Mouse (Mus musculus) C2C12 (cell line): Measurements from ENCODE around the gene Gm49369. TPM values are rescaled to one million over a fixed set of nuclear protein-coding genes. Genes with fewer than 3 reads are reported as not detected.
"Not testable (repeated sequence)": the region's sequence is repeated elsewhere in the genome, so short reads cannot be mapped to it uniquely, and the experiment has no call there.

Experiments
- H3K27me3 ChIP-seq: one replicate; pipeline ENCODE4 v1.6.1; 2011; ENCODE audit not compliant: control insufficient read depth, insufficient read depth, insufficient read length
- H3K36me3 ChIP-seq: one replicate; pipeline ENCODE4 v1.6.1; 2011; ENCODE audit not compliant: control insufficient read depth, insufficient read depth
- H3K4me3 ChIP-seq: one replicate; pipeline ENCODE4 v1.5.1; 2011; ENCODE audit warnings: mild to moderate bottlenecking, control low read depth; ENCODE audit not compliant: poor library complexity, insufficient read depth, severe bottlenecking
- H3K79me2 ChIP-seq: one replicate; pipeline ENCODE4 v1.6.1; 2011; ENCODE audit not compliant: control insufficient read depth, insufficient read depth
- H3K79me3 ChIP-seq: one replicate; pipeline ENCODE4 v1.6.1; 2011; ENCODE audit warnings: low read depth, control low read depth
- H3ac ChIP-seq: one replicate; pipeline ENCODE3; 2011; ENCODE audit warnings: low read depth; ENCODE audit not compliant: control insufficient read depth, insufficient read length
- CEBPB ChIP-seq: IDR thresholded peaks from one replicate; pipeline ENCODE4 v1.6.1; 2011; ENCODE audit warnings: low read depth, mild to moderate bottlenecking, control low read depth, moderate library complexity
- CTCF ChIP-seq: IDR thresholded peaks from one replicate; pipeline ENCODE4 v1.5.1; 2011; ENCODE audit not compliant: control insufficient read depth, insufficient read depth, insufficient read length
- FOSL1 ChIP-seq: IDR thresholded peaks from one replicate; pipeline ENCODE4 v1.8.0; 2011; ENCODE audit warnings: mild to moderate bottlenecking, low read length; ENCODE audit not compliant: poor library complexity, insufficient read depth, severe bottlenecking
- MAX ChIP-seq: IDR thresholded peaks from one replicate; pipeline ENCODE4 v1.6.1; 2011; ENCODE audit warnings: mild to moderate bottlenecking, control low read depth
- MYOD1 ChIP-seq: IDR thresholded peaks from one replicate; pipeline ENCODE4 v1.6.1; 2011; ENCODE audit warnings: low read depth; ENCODE audit not compliant: control insufficient read depth, insufficient read length
- MYOG ChIP-seq: IDR thresholded peaks from one replicate; pipeline ENCODE4 v1.6.1; 2011; ENCODE audit not compliant: control insufficient read depth, insufficient read length; ENCODE audit errors: extremely low read depth
- USF1 ChIP-seq: IDR thresholded peaks from one replicate; pipeline ENCODE4 v1.6.1; 2011; ENCODE audit warnings: low read depth, mild to moderate bottlenecking, control low read depth, moderate library complexity
- polyA plus RNA-seq: library from polyadenylated mRNA; unstranded; fragments of >200 nt; fragmentation: generic; extraction: Trizol; gene quantifications from one replicate; pipeline ENCODE4 v1.2.1, GENCODE M21; 2012; ENCODE audit warnings: missing spikeins

Gm49369 gene
- polyA plus RNA-seq, 1 experiment, result not detected

DNA sequence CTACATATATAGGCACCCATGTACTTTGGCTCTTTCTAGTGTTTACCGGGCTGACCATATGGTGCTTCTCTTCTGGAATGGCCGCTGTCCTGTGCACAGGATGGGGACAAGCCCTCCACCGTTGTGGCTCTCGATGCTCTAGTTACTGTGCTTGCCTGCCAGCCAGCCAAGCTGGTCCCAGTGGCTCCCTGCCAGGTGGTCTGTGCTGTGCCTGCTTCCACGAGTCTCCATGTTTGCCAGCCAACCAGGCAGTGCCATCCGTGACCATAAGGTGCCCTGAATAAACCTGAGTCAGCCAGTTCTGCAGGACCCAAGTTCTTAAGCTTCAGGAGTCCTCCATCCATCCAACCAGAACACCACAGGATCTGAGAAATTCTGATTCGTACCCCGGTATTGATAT, 47.3 kb downstream of the Gm49369 start:
- Histone ChIP-seq H3K36me3 (no peaks in the 10 kb centered on the region), H3K4me3 (no peak overlapping the region), H3K79me2 (no peaks in the 10 kb centered on the region), H3K27me3 (no peaks in the 10 kb centered on the region), H3K79me3 (no peaks in the 10 kb centered on the region), H3ac (no peak overlapping the region)
- TF ChIP-seq FOSL1 (no peak), CEBPB (no peak), MAX (no peak), CTCF (no peak), MYOD1 (no peak), MYOG (no peak), USF1 (no peak)

- TF ChIP-seq MAX (no peak), FOSL1 (no peak), CEBPB (no peak), CTCF (peak; percentile 79), MYOD1 (no peak)
- Histone ChIP-seq H3K4me3 (no peak overlapping the region), H3K79me3 (no peaks in the 10 kb centered on the region), H3K36me3 (no peaks in the 10 kb centered on the region), H3K27me3 (no peaks in the 10 kb centered on the region), H3ac (no peak overlapping the region), H3K79me2 (no peaks in the 10 kb centered on the region)
Measured at GRCm38 (mm10) chr7:142334246-142334645, 48.2 kb downstream of the Gm49369 start.

DNA sequence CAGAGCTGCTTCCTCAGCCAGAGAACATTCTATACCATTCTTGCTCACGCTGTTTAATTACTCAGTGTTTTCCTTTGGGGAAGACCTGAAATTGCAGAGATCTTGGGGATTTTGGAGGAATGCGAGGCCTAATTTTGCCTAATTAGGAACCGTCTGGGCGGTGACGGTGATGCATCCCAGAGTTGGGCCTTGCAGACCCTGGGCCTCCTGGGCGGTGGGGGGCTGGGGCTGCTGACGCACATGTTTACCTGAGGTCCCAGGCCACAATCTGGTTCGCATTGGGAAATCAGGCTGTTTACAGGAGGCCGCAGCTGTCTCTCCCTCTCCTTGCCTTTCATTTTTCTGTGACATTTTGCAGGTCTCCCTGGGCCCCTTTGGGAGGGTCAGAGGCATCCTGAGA, 49.7 kb downstream of the Gm49369 start:
- not testable (repeated sequence) for H3ac ChIP-seq, H3K79me2 ChIP-seq, H3K27me3 ChIP-seq, H3K36me3 ChIP-seq, H3K4me3 ChIP-seq, H3K79me3 ChIP-seq

DNA sequence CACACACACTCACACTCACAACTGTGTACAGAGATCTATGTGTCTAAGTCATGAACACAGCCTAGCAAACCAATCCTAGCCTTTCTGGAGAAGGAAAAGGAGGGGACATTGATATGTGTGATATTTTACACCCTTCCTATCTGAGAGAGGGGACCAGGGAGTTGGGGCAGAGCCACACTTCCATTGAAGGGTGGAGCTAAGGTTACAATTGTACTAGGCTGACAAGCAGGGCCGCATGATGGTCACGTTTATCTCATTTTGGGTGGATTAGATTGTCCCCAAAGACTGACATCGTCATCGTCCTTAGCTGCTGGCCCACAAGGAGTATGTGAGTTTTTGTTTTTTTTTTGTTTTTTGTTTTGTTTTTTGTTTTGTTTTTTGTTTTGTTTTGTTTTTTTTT, 51.2 kb downstream of the Gm49369 start:
- no peaks in the 10 kb centered on the region for H3K27me3 ChIP-seq
- H3K36me3 ChIP-seq, result no peaks in the 10 kb centered on the region
- no peak overlapping the region for H3ac ChIP-seq
- H3K79me2 ChIP-seq, result no peaks in the 10 kb centered on the region
- no peak overlapping the region for H3K4me3 ChIP-seq
- TF ChIP-seq CEBPB, result no peak
- TF ChIP-seq USF1, result no peak
- TF ChIP-seq FOSL1, result no peak
- no peak for TF ChIP-seq MAX
- TF ChIP-seq CTCF, result no peak
- no peak for TF ChIP-seq MYOG
- TF ChIP-seq MYOD1, result no peak
- H3K79me3 ChIP-seq, result no peaks in the 10 kb centered on the region

GRCm38 (mm10) chr7:142330271-142330724, 52.2 kb downstream of the Gm49369 start:
- H3ac ChIP-seq, result no peak overlapping the region

DNA sequence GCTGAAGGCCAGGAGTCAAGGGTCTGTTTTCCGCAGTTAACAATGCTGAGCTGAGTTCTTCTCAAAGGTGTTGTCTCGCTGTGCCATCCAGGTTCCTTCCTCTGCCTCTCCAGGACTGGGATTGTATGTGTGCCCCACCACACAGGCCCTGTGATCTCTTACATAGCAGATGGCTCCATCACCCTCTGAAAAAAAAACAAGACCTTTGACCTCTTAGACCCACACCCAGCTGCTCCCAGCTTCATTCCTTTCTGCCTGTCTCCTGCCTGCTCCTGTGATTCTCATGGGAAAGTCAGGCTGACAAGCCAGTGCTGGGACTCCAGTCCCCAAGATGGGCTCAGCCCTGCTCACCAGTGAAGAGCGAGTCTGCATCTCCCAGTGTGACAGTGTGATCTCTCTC, 54.0 kb downstream of the Gm49369 start:
- no peak overlapping the region for H3ac ChIP-seq
- no peaks in the 10 kb centered on the region for H3K79me2 ChIP-seq
- H3K36me3 ChIP-seq, result no peaks in the 10 kb centered on the region
- no peaks in the 10 kb centered on the region for H3K27me3 ChIP-seq
- no peaks in the 10 kb centered on the region for H3K79me3 ChIP-seq
- TF ChIP-seq MYOG (no peak), MAX (no peak), USF1 (no peak), MYOD1 (no peak), CEBPB (no peak)
- no peak overlapping the region for H3K4me3 ChIP-seq

More at GRCm38 (mm10) chr7:142330271-142330724, 52.2 kb downstream of the Gm49369 start:
- no peaks in the 10 kb centered on the region for H3K27me3 ChIP-seq
- TF ChIP-seq CTCF (no peak), USF1 (no peak), CEBPB (no peak), FOSL1 (no peak), MAX (no peak), MYOD1 (no peak), MYOG (no peak)
- no peaks in the 10 kb centered on the region for H3K79me3 ChIP-seq
- H3K36me3 ChIP-seq, result no peaks in the 10 kb centered on the region
- no peaks in the 10 kb centered on the region for H3K79me2 ChIP-seq
- H3K4me3 ChIP-seq, result no peak overlapping the region
